Mouse (Mus musculus): ENCODE results near the gene Rabl3.

GRCm38 (mm10) chr16:37599326-37599725 is 59.6 kb downstream of the Rabl3 start:
- no peak for TF ChIP-seq POLR2A (IDR thresholded peaks at IDR 0.05; ENCODE audit: low read depth, low read length)
- TF ChIP-seq CTCF (IDR thresholded peaks at IDR 0.05; ENCODE audit: extremely low read depth, insufficient read depth, insufficient read length, insufficient replicate concordance) = no peak
